Mouse (Mus musculus): ENCODE measurements around the gene Hck. TPM values are rescaled to one million over a fixed set of nuclear protein-coding genes. Genes with fewer than 3 reads are reported as not detected.

Hck gene
- total and polyA plus RNA-seq, 3 experiments: 0.05 TPM; not detected in 2

DNA sequence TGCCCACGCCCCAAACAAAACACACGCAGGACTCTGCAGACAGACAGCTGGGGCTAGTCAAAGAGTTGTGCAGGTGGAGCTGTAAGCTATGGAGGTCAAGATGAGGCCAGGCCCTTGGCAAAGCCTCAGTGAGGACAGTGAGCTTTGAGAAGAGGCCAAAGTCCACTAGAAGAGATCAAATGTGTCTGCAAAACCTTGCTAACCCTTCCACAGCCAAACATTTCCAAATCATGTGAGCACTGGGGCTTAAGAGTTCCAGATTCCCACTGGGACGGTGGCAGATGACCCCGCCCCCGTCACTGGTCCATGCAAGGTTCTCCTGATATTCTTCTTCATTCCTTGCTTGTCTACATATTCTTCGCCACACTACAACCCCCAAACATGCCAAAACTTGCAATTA, 26.4 kb upstream of the Hck start:
- DNase-seq (ENCODE audit: low spot score) (no peak), ATAC-seq (ENCODE audit: extremely low read depth, insufficient number of reproducible peaks, low FRiP score, poor library complexity, severe bottlenecking) (no peak)
- Histone ChIP-seq H3K4me3 (ENCODE audit: low read depth, low read length) (no peak overlapping the region), H3K4me1 (ENCODE audit: insufficient read depth, low read depth, low read length) (no peaks in the 10 kb centered on the region; the same call in 1 of the 2 replicates), H3K27me3 (ENCODE audit: insufficient read depth, low read length) (peaks cover 7% of the 10 kb centered on the region), H3K36me3 (replicated peaks) (no peaks in the 10 kb centered on the region), H3K9me3 (replicated peaks) (no peaks in the 10 kb centered on the region)
- TF ChIP-seq GATA2 (IDR thresholded peaks at IDR 0.05; ENCODE audit: borderline replicate concordance, low read depth, low read length) (no peak), TAL1 (conservative IDR thresholded peaks at IDR 0.05; ENCODE audit: low read depth, low read length) (no peak), GATA1 (IDR thresholded peaks at IDR 0.05; ENCODE audit: borderline replicate concordance, low read length) (no peak), CTCF (IDR thresholded peaks at IDR 0.05; ENCODE audit: low read depth, low read length) (no peak), POLR2AphosphoS5 (IDR thresholded peaks at IDR 0.05; ENCODE audit: insufficient replicate concordance, low read depth, low read length) (no peak)

DNA sequence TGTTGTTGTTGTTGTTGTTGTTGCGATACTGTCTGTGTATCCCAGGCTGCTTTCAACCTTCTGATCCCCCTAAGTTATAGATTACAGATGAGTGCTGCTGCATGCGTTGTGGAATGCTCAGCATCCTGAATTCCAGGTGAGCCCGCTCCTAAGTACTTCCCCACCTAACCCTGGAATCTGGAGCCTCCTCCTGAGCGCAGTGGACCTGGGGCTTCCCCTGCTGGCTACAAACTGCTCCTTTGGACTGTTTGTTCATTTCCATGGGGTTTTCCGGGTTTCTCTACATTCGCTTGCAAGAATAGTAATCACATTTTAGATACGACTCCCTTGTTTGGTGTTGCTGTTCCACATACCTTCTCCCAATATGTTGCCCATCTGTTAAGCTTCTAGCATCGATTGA, 25.0 kb upstream of the Hck start:
- no peak for ATAC-seq (ENCODE audit: extremely low read depth, insufficient number of reproducible peaks, low FRiP score, poor library complexity, severe bottlenecking)

DNA sequence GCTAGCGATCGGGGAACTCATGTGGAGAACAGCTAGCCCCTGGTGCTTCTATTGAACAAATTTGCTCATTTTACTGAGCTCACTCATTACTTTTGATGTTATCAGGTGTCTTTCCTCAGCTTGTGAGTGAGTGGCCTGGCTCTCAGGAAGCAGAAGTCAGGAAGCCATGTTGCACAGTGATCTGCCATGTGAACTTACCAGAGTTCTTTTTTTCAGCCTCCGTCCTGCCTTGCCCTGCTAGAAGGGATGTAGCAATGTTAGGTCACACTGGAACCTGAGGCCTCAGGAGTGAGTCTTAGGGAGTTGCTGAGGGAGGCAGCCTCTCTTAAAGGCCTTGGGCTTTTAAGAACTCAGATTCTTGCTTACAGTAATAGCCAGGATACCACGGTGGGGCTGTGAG, 24.4 kb upstream of the Hck start:
- H3K4me3 ChIP-seq (ENCODE audit: low read depth, low read length): no peak overlapping the region
- DNase-seq (ENCODE audit: low spot score): no peak

More for the DNA sequence above, 25.0 kb upstream of the Hck start:
- Histone ChIP-seq H3K27me3 (ENCODE audit: insufficient read depth, low read length) (peaks cover 3% of the 10 kb centered on the region), H3K9me3 (replicated peaks) (no peaks in the 10 kb centered on the region), H3K36me3 (replicated peaks) (no peaks in the 10 kb centered on the region), H3K4me3 (ENCODE audit: low read depth, low read length) (no peak overlapping the region), H3K4me1 (ENCODE audit: insufficient read depth, low read depth, low read length) (no peaks in the 10 kb centered on the region; the same call in 1 of the 2 replicates)
- DNase-seq (ENCODE audit: low spot score): no peak
- no peak for TF ChIP-seq GATA2 (IDR thresholded peaks at IDR 0.05; ENCODE audit: borderline replicate concordance, low read depth, low read length)
- TF ChIP-seq POLR2AphosphoS5 (IDR thresholded peaks at IDR 0.05; ENCODE audit: insufficient replicate concordance, low read depth, low read length): no peak
- no peak for TF ChIP-seq GATA1 (IDR thresholded peaks at IDR 0.05; ENCODE audit: borderline replicate concordance, low read length)
- no peak for TF ChIP-seq CTCF (IDR thresholded peaks at IDR 0.05; ENCODE audit: low read depth, low read length)
- no peak for TF ChIP-seq TAL1 (conservative IDR thresholded peaks at IDR 0.05; ENCODE audit: low read depth, low read length)

DNA sequence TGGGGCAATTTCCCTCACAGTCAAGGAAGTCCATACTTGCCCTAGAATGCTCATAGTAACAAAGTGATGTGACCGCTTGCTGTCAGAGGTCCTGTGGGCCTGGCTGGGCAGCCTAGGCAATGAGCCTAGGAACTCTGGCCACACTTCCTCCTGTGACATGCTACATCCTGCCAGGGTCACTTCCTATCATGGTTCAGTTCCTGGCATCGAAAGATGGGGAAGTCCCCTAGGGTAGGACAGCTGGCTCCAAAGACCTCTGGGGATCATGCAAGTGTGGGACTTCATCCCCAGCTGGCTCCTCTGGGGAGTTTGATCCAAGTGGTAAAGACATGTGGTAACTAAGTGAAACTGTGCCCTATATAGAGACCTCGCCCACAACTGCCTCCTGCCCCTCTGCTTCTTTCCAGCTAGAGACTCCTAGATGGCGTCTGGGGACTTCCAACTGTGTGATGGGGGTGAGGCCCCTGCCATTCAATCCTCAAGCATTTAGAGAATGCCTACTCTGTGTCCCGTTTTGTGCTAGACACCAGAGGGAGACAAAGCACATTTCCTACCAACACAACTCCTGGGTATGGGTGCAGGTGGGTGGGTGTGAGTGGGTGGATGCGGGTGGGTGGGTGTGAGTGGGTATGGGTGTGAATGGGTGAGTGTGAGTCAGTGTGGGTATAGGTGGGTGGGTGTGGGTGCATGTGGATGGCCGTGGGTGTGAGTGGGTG, 23.8 kb upstream of the Hck start:
- Histone ChIP-seq H3K36me3 (replicated peaks) (no peaks in the 10 kb centered on the region), H3K4me3 (ENCODE audit: low read depth, low read length) (no peak overlapping the region), H3K9me3 (replicated peaks) (no peaks in the 10 kb centered on the region), H3K27me3 (ENCODE audit: insufficient read depth, low read length) (no peaks in the 10 kb centered on the region; the same call in none of the 2 replicates), H3K4me1 (ENCODE audit: insufficient read depth, low read depth, low read length) (no peaks in the 10 kb centered on the region)
- ATAC-seq (ENCODE audit: extremely low read depth, insufficient number of reproducible peaks, low FRiP score, poor library complexity, severe bottlenecking): no peak; the same call in 1 of the 2 replicates
- TF ChIP-seq GATA2 (IDR thresholded peaks at IDR 0.05; ENCODE audit: borderline replicate concordance, low read depth, low read length) (no peak), POLR2AphosphoS5 (IDR thresholded peaks at IDR 0.05; ENCODE audit: insufficient replicate concordance, low read depth, low read length) (no peak), CTCF (IDR thresholded peaks at IDR 0.05; ENCODE audit: low read depth, low read length) (no peak), GATA1 (IDR thresholded peaks at IDR 0.05; ENCODE audit: borderline replicate concordance, low read length) (no peak), TAL1 (conservative IDR thresholded peaks at IDR 0.05; ENCODE audit: low read depth, low read length) (no peak)
- no peak for DNase-seq (ENCODE audit: low spot score)

More for the DNA sequence above, 24.4 kb upstream of the Hck start:
- TF ChIP-seq GATA1 (IDR thresholded peaks at IDR 0.05; ENCODE audit: borderline replicate concordance, low read length) (no peak), CTCF (IDR thresholded peaks at IDR 0.05; ENCODE audit: low read depth, low read length) (no peak), POLR2AphosphoS5 (IDR thresholded peaks at IDR 0.05; ENCODE audit: insufficient replicate concordance, low read depth, low read length) (no peak), TAL1 (conservative IDR thresholded peaks at IDR 0.05; ENCODE audit: low read depth, low read length) (no peak), GATA2 (IDR thresholded peaks at IDR 0.05; ENCODE audit: borderline replicate concordance, low read depth, low read length) (no peak)
- ATAC-seq (ENCODE audit: extremely low read depth, insufficient number of reproducible peaks, low FRiP score, poor library complexity, severe bottlenecking): no peak
- Histone ChIP-seq H3K9me3 (replicated peaks) (no peaks in the 10 kb centered on the region), H3K27me3 (ENCODE audit: insufficient read depth, low read length) (no peaks in the 10 kb centered on the region; the same call in 1 of the 2 replicates), H3K4me1 (ENCODE audit: insufficient read depth, low read depth, low read length) (no peaks in the 10 kb centered on the region), H3K36me3 (replicated peaks) (no peaks in the 10 kb centered on the region)

DNA sequence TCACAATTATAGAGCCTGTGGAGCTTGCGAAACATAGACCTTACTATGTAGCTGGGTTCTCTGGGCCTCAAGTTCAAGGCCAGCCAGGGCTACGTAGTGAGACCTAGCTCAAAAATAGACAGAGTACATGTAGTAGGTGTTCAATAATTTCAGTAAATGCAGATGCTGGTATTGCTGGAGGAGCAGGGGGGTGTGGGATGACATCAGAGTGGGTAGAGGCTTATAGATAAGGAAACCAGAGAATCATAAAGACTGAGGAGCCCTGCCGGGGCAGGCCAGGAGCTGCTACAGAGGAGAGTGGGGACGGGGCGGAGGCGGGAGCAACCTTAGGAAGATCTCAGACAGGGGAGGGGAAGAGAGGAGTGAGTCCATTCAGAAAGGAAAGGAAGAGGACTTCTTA, 22.7 kb upstream of the Hck start:
- ATAC-seq (ENCODE audit: extremely low read depth, insufficient number of reproducible peaks, low FRiP score, poor library complexity, severe bottlenecking): no peak
- Histone ChIP-seq H3K9me3 (replicated peaks) (no peaks in the 10 kb centered on the region), H3K36me3 (replicated peaks) (no peaks in the 10 kb centered on the region), H3K4me1 (ENCODE audit: insufficient read depth, low read depth, low read length) (peaks cover 6% of the 10 kb centered on the region), H3K4me3 (ENCODE audit: low read depth, low read length) (no peak overlapping the region), H3K27me3 (ENCODE audit: insufficient read depth, low read length) (no peaks in the 10 kb centered on the region; the same call in none of the 2 replicates)
- TF ChIP-seq TAL1 (conservative IDR thresholded peaks at IDR 0.05; ENCODE audit: low read depth, low read length) (no peak), GATA1 (IDR thresholded peaks at IDR 0.05; ENCODE audit: borderline replicate concordance, low read length) (no peak), POLR2AphosphoS5 (IDR thresholded peaks at IDR 0.05; ENCODE audit: insufficient replicate concordance, low read depth, low read length) (no peak), GATA2 (IDR thresholded peaks at IDR 0.05; ENCODE audit: borderline replicate concordance, low read depth, low read length) (no peak), CTCF (IDR thresholded peaks at IDR 0.05; ENCODE audit: low read depth, low read length) (no peak)
- DNase-seq (ENCODE audit: low spot score): no peak

DNA sequence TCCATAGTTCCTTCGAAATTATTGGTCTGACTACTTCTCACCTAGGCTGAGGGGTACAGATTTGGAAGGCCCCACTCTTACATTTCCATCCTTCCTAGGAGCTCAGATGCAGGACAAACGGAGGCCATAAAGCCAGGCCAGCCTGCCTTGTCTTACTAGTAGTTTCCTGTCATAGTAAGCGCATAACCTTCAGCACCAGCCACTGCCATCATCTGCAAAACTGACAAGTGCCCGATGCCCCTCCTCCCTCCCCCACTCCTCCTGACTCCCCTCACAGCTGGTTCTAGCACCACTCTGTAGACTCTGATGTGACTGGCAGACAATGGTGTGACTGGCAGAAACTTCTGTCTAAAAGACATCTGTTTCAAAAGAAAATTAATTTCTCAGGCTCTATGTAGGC, 22.1 kb upstream of the Hck start:
- no peak for DNase-seq (ENCODE audit: low spot score)
- Histone ChIP-seq H3K4me3 (ENCODE audit: low read depth, low read length) (no peak overlapping the region), H3K4me1 (ENCODE audit: insufficient read depth, low read depth, low read length) (peaks cover 12% of the 10 kb centered on the region), H3K27me3 (ENCODE audit: insufficient read depth, low read length) (no peaks in the 10 kb centered on the region; the same call in 1 of the 2 replicates), H3K36me3 (replicated peaks) (no peaks in the 10 kb centered on the region), H3K9me3 (replicated peaks) (no peaks in the 10 kb centered on the region)
- ATAC-seq (ENCODE audit: extremely low read depth, insufficient number of reproducible peaks, low FRiP score, poor library complexity, severe bottlenecking): no peak
- no peak for TF ChIP-seq CTCF (IDR thresholded peaks at IDR 0.05; ENCODE audit: low read depth, low read length)
- no peak for TF ChIP-seq GATA1 (IDR thresholded peaks at IDR 0.05; ENCODE audit: borderline replicate concordance, low read length)
- no peak for TF ChIP-seq TAL1 (conservative IDR thresholded peaks at IDR 0.05; ENCODE audit: low read depth, low read length)
- no peak for TF ChIP-seq POLR2AphosphoS5 (IDR thresholded peaks at IDR 0.05; ENCODE audit: insufficient replicate concordance, low read depth, low read length)
- no peak for TF ChIP-seq GATA2 (IDR thresholded peaks at IDR 0.05; ENCODE audit: borderline replicate concordance, low read depth, low read length)

Measured in G1E (cell line).